Mouse (Mus musculus) adipocyte (in vitro differentiated cells): ENCODE measurements around the gene Pih1d1.
"Not testable (repeated sequence)": the region's sequence is repeated elsewhere in the genome, so short reads cannot be mapped to it uniquely, and the experiment has no call there.

ENCODE experiments used
- DNase-seq: peaks from one replicate; pipeline ENCODE4 v3.0.0-alpha.2; 2016; ENCODE audit warnings: low spot score

Gene Pih1d1

GRCm38 (mm10) chr7:45154096-45154992 lies at the start of gene Pih1d1, which contains the start of gene Aldh16a1:
TSS of gene Pih1d1 (plus strand) at chr7:45154303.
TSS of gene Aldh16a1 (minus strand) at chr7:45154584.
- DNase-seq = peak; percentile 93

- DNase-seq = no peak
These were observed 49.2 kb upstream of the Pih1d1 start for GRCm38 (mm10) chr7:45104941-45105340.

GRCm38 (mm10) chr7:45105491-45105890 lies 48.6 kb upstream of the Pih1d1 start:
- DNase-seq = no peak

DNA sequence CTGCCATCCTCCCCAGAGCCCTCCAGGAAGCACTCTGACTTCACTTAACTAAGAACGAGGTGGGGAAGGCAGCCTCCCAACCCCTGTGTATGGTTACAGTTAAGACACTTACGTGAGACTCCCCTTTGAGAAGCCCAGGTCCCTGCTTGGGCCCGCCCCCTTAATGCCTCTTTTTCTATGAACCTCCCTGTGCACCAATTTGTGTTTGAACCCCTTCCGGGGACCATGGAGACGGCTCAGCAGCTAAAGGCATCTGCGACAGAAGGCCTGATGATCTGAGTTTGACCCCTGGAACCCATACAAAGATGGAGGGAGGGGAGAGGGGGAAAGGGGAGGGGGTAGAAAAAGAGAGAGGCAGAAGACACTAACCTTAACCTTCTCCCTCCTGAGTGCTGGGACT lies 47.7 kb upstream of the Pih1d1 start:
- DNase-seq = no peak

DNA sequence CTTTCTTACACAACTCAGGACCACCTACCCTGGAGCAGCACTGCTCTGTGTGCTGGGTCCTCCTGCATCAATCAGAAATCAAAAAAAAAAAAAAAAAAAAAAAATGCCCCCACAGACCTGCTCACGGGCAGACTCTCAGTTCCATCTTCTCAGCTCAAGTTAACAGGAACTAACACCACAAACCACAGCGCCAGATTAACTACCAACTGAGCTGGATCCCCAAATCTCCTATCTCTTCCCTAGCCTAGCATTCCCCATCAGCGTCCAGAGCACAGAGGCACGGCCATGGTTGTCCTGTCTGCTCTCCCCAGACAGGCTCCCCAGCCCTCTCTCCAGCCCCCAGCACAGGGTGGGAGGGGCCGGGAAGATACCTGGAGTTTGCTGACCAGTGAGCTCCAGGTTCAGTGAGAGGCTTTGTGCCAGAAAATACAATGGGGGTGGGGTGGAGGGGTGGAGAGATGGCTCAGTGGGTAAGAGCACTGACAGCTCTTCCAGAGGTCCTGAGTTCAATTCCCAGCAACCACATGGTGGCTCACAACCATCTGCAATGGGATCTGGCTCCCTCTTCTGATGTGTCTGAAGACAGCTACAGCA lies 47.0 kb upstream of the Pih1d1 start:
- DNase-seq = no peak

DNA sequence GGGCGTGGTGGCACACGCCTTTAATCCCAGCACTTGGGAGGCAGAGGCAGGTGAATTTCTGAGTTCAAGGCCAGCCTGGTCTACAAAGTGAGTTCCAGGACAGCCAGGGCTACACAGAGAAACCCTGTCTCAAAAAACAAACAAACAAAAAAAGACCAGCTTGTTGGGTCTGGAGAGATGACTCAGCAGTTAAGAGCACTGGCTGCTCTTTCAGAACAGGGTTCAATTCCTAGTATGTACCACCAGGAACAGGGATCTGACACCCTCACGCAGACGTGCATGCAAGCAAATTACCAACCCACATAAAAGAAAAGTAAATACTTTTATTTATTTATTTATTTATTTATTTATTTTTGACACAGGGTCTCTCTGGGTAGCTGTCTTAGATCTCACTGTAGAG lies 44.0 kb upstream of the Pih1d1 start:
- DNase-seq = not testable (repeated sequence)

- no peak for DNase-seq
These were observed 42.2 kb upstream of the Pih1d1 start for GRCm38 (mm10) chr7:45111940-45112339.

DNA sequence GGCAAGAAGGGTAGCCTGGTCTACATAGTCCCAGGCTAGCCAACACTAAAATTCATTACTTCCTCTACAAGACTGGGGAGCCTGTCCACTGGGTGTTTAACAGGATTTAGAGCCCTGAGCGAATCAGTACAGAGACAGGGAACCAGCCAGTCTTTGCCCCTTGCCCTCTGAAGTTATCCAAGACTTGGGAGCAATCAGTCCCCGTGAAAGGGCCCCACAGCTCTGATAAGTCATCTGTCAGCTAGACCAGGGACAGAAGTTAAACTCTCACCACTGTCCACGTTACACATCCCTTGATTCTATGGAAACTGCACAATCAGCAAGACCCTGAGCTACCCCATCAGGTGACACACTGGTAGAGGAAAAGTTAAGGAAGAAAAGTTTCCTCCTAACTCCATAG lies 41.6 kb upstream of the Pih1d1 start:
- no peak for DNase-seq

- no peak for DNase-seq
These were observed 40.6 kb upstream of the Pih1d1 start for GRCm38 (mm10) chr7:45113476-45113875.

- no peak for DNase-seq
These were observed 36.5 kb upstream of the Pih1d1 start for GRCm38 (mm10) chr7:45117566-45117965.

- no peak for DNase-seq
These were observed 35.8 kb upstream of the Pih1d1 start for GRCm38 (mm10) chr7:45118336-45118735.

- no peak for DNase-seq
These were observed 34.1 kb upstream of the Pih1d1 start for GRCm38 (mm10) chr7:45119780-45120709.

DNA sequence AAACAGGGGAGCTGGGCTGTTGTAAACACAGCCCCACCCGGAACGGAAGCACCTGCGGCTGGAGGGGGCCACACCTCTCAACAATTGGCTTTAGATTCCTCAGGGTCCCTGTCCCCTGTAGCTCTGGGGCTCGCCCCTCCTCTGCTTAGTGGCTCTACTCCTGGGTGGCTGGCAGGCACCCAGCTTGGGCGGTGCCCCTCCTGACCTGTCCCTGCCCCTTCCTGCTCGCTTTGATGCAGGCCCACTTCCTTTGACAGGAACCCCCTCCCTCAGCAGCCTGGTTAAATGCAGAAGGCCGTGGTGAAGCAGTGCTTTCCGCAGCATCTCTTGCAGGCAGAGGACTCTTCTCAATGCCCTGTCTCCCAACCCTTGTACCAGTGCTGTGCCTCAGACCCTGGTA lies 32.7 kb upstream of the Pih1d1 start:
- DNase-seq = no peak

DNA sequence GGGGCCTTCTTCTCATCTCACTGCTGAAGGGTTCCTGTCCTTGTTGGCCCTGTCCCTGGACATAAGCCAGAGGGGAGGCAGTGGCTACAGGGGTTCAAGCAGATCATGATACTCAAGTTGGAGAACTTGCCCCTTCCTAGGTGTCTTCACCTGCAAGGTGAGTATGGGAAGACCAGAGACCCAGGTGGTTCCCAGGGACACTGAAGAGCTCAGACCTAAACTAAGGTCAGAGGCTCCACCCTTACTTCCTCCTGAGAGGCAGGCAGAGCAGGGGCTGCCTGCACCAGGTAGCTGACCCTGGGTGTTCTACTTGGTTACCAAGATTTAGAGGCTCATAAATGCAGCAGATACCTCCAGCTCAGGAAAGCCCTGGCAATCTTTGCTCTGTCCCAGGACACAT lies 32.1 kb upstream of the Pih1d1 start:
- no peak for DNase-seq

DNA sequence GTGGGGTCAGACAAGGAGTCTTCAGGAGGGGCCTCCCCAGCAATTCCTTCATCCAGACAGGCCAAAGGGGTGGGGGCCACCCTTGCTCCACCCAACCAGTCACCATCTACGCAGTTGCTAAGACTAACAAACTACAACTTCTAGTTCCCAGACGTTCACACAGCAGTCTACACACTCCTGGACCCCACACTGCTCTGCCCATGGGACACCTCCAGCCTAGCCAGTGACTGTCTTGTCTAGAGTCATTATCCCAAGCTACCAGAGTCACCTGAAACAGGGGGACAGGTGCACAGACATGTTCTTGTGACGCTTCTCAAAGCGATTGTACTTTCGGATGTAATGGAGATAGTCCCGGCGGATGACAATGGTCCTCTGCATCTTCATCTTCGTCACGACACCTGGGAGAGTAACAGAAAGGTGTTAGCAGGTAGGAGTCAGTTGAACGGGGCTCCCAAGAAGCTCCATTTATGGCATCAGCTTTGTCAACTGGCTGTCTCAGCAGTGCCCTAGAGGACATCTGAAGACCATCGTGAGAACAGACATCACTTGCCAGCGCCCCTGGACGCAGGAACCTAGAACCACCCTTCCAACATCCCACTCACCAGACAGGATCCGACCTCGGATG lies 31.4 kb upstream of the Pih1d1 start:
- DNase-seq = no peak

GRCm38 (mm10) chr7:45123186-45123570 lies 30.9 kb upstream of the Pih1d1 start:
- no peak for DNase-seq

GRCm38 (mm10) chr7:45124224-45125143 lies 29.6 kb upstream of the Pih1d1 start, which contains the start of gene Rps11:
TSS of gene Rps11 (minus strand) at chr7:45124439.
- peak; percentile 99 for DNase-seq

- DNase-seq = peak; percentile 38
These were observed 28.9 kb upstream of the Pih1d1 start for GRCm38 (mm10) chr7:45125144-45125600.

DNA sequence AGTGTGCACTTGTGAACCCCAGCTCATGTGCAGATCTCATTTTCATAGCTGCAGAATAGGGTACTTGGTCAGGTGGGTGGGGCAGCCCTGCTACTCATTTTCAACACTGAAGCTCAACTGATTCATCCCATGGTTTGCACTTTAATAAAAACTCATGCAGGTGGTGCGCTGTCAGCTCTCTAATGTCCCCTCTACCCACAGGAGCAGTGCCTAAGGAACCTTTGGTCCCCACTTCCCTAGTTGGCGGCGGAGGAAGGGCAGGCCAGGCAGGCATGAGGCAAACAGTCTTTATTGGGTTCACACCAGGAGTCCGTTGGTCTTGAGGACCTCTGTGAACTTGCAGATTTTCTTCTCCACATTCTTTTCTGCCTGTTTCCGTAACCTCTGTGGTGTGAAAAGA lies 28.5 kb upstream of the Pih1d1 start:
- not testable (repeated sequence) for DNase-seq

GRCm38 (mm10) chr7:45126147-45126843 lies 27.8 kb upstream of the Pih1d1 start:
- DNase-seq = no peak
